ENCODE assay signal across 15 mouse cellular contexts in the genomic region with DNA sequence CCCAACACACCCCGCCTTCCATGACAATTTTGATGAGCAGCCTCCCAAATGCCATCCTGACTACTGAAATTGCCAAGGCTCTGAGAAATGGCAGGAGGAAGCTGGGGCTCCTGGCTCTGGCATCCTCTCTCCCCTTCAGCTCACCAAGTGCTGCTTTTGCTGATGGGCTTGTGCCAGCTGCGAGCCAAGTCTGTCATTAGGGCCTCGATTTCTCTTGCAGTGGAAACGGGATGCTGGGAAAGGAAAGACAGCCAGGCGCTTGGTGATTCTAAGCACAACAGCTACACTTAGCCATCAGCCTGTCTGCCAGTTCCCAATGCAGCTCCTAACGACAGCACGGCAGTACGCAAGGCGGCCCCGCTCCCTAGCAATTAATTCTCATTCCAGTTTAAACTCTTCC. TPM values are rescaled to one million over a fixed set of nuclear protein-coding genes. Genes with fewer than 3 reads are reported as not detected.
DNase-seq lines count a peak whose midpoint lies in the region; ATAC-seq and TF ChIP-seq lines count a peak whose summit lies in the region.
"Had no signal": no experiment of that assay in that cellular context is flagged by ENCODE, and none has a peak within 500 bp of the region (broad histone marks: within the 10 kb centered on the region; RNA-seq: fewer than 3 reads in every experiment).

No protein-coding gene starts in this region.

- H3K9ac ChIP-seq in hindbrain, embryonic 13.5 days = peak overlapping the region; percentile 29; the same call in 1 of the 2 replicates
- H3K9ac ChIP-seq in hindbrain, embryonic 12.5 days = no peak overlapping the region
- H3K9ac ChIP-seq in forebrain, embryonic 16.5 days (replicated peaks; ENCODE audit: low read depth, low read length) = peak overlapping the region; percentile 27; the same call in 1 of the 2 replicates
- H3K9ac ChIP-seq: embryonic facial prominence, embryonic 15.5 days; kidney, embryonic 15.5 days; limb, embryonic 13.5 days; lung, embryonic 14.5 days had no signal

- no peaks in the 10 kb centered on the region for H3K36me3 ChIP-seq in hindbrain, embryonic 13.5 days
- H3K36me3 ChIP-seq in hindbrain, embryonic 12.5 days = no peaks in the 10 kb centered on the region
- H3K36me3 ChIP-seq in forebrain, embryonic 16.5 days (ENCODE audit: control insufficient read depth, insufficient read depth) = no peaks in the 10 kb centered on the region
- H3K36me3 ChIP-seq: embryonic facial prominence, embryonic 15.5 days; kidney, embryonic 15.5 days; limb, embryonic 13.5 days had no signal

- H3K9me3 ChIP-seq in hindbrain, embryonic 13.5 days = no peaks in the 10 kb centered on the region
- no peaks in the 10 kb centered on the region for H3K9me3 ChIP-seq in hindbrain, embryonic 12.5 days (replicated peaks)
- H3K9me3 ChIP-seq in forebrain, embryonic 16.5 days (ENCODE audit: control insufficient read depth, low read length) = no peaks in the 10 kb centered on the region
- H3K9me3 ChIP-seq: embryonic facial prominence, embryonic 15.5 days; kidney, embryonic 15.5 days; limb, embryonic 13.5 days had no signal

- WGBS in hindbrain, embryonic 13.5 days = 44% methylated on average over 10 of the region's 10 CpGs
- WGBS in hindbrain, embryonic 12.5 days = 70% methylated on average over 10 of the region's 10 CpGs
- 18% methylated on average over 10 of the region's 10 CpGs for whole genome bisulfite sequencing in forebrain, embryonic 16.5 days

- no peak overlapping the region for H3K4me2 ChIP-seq in hindbrain, embryonic 13.5 days
- H3K4me2 ChIP-seq in hindbrain, embryonic 12.5 days (replicated peaks) = no peak overlapping the region
- no peak overlapping the region for H3K4me2 ChIP-seq in forebrain, embryonic 16.5 days (ENCODE audit: low read length)
- H3K4me2 ChIP-seq: embryonic facial prominence, embryonic 15.5 days; kidney, embryonic 15.5 days; limb, embryonic 13.5 days; lung, embryonic 14.5 days; midbrain, embryonic 11.5 days had no signal

- ATAC-seq in hindbrain, embryonic 13.5 days (ENCODE audit: low FRiP score) = no peak
- ATAC-seq in hindbrain, embryonic 12.5 days (ENCODE audit: low FRiP score) = no peak
- peak; percentile 77 for ATAC-seq in forebrain, embryonic 16.5 days

- peaks cover 75% of the 10 kb centered on the region for H3K4me1 ChIP-seq in hindbrain, embryonic 13.5 days (replicated peaks)
- H3K4me1 ChIP-seq in hindbrain, embryonic 12.5 days = peaks cover 53% of the 10 kb centered on the region
- peaks cover 27% of the 10 kb centered on the region for H3K4me1 ChIP-seq in forebrain, embryonic 16.5 days (replicated peaks; ENCODE audit: control insufficient read depth, insufficient read depth, low read length)
- H3K4me1 ChIP-seq: embryonic facial prominence, embryonic 15.5 days had no signal

- 0 out of 2 replicates have a peak, but pooled peaks cover 3% of the 10 kb centered on the region for H3K27me3 ChIP-seq in hindbrain, embryonic 13.5 days
- no peaks in the 10 kb centered on the region; the same call in 1 of the 2 replicates for H3K27me3 ChIP-seq in hindbrain, embryonic 12.5 days
- no peaks in the 10 kb centered on the region for H3K27me3 ChIP-seq in forebrain, embryonic 16.5 days (replicated peaks; ENCODE audit: control insufficient read depth, insufficient read depth, low read length)

- DNase-seq in layer of hippocampus, adult 2 months (ENCODE audit: low spot score in 2 of 2) = peak; percentile 51 to 78
- peak; percentile 62 for DNase-seq in right cerebral cortex, adult 18-20 months
- no peak for DNase-seq in spleen, postnatal 4 days (ENCODE audit: low spot score in 2 of 2)
- DNase-seq in thymus, adult 18-20 months = no peak
- no peak for DNase-seq in lung, adult 18-20 months
- DNase-seq: heart, postnatal 10 days; lung, embryonic 14.5 days; thymus, postnatal 25 days had no signal

- peak overlapping the region; percentile 66 for H3K27ac ChIP-seq in hindbrain, embryonic 13.5 days
- no peak overlapping the region for H3K27ac ChIP-seq in hindbrain, embryonic 12.5 days
- H3K27ac ChIP-seq in forebrain, embryonic 16.5 days (ENCODE audit: low read length) = peak overlapping the region; percentile 73
- peak overlapping the region; percentile 85 for H3K27ac ChIP-seq in layer of hippocampus, adult 2 months
- H3K27ac ChIP-seq: embryonic facial prominence, embryonic 15.5 days; kidney, embryonic 15.5 days; limb, embryonic 13.5 days had no signal

- no peak for TF ChIP-seq CTCF in layer of hippocampus, adult 2 months (conservative IDR thresholded peaks at IDR 0.05)

- no peak overlapping the region for H3K4me3 ChIP-seq in hindbrain, embryonic 13.5 days
- H3K4me3 ChIP-seq in hindbrain, embryonic 12.5 days = no peak overlapping the region
- no peak overlapping the region for H3K4me3 ChIP-seq in forebrain, embryonic 16.5 days (replicated peaks; ENCODE audit: low read length)
- H3K4me3 ChIP-seq in layer of hippocampus, adult 2 months = no peak overlapping the region
- H3K4me3 ChIP-seq: embryonic facial prominence, embryonic 15.5 days; kidney, embryonic 15.5 days; limb, embryonic 13.5 days had no signal

RNA-seq across cellular contexts. Expression of gene Disp3, which starts 26.6 kb away (rescaled TPM):
- 14.8 and 15.4 TPM in 2 replicates for polyA plus RNA-seq in hindbrain, embryonic 13.5 days (2015; fragmentation: Nextera tagmentation; extraction: Ambion mirVana)
- polyA plus RNA-seq in hindbrain, embryonic 12.5 days (2016; fragmentation: Nextera tagmentation; extraction: Ambion mirVana) = 13.2 and 14.7 TPM in 2 replicates
- polyA plus RNA-seq in forebrain, embryonic 16.5 days (2015; fragmentation: Nextera tagmentation; extraction: Ambion mirVana) = 11.8 and 12.2 TPM in 2 replicates
- total RNA-seq in layer of hippocampus, adult 2 months (2021) = 10 to 100 TPM; 38.9 to 40.7 TPM

Comparison
In these comparisons a context has a peak if more than half of its experiments do, and no peak if none do; other contexts are left out.
1. DNase-seq: peak in layer of hippocampus, adult 2 months (2 of 2) and right cerebral cortex, adult 18-20 months (single experiment); none in spleen, postnatal 4 days (0 of 2), thymus, adult 18-20 months (0 of 2) and lung, adult 18-20 months (0 of 2).